Mouse (Mus musculus) embryonic fibroblast, embryonic 13.5 days (primary cell): ENCODE measurements around the gene Gcsam.

Experiments used
- CTCF ChIP-seq: IDR thresholded peaks from 2 replicates; pipeline ENCODE4 v1.5.1; 2011; ENCODE audit warnings: mild to moderate bottlenecking, control low read depth, low read length, moderate library complexity, borderline replicate concordance; ENCODE audit not compliant: insufficient read depth
- POLR2A ChIP-seq: IDR thresholded peaks from 2 replicates; pipeline ENCODE4 v1.6.1; 2011; ENCODE audit warnings: low read depth, mild to moderate bottlenecking, control low read depth, low read length, moderate library complexity

- no peak for TF ChIP-seq POLR2A
- TF ChIP-seq CTCF, result no peak
Observed at GRCm38 (mm10) chr16:45666136-45666535, 56.0 kb downstream of the Gcsam start.
